8 mouse cellular contexts compared by ENCODE assay signal in the genomic region with DNA sequence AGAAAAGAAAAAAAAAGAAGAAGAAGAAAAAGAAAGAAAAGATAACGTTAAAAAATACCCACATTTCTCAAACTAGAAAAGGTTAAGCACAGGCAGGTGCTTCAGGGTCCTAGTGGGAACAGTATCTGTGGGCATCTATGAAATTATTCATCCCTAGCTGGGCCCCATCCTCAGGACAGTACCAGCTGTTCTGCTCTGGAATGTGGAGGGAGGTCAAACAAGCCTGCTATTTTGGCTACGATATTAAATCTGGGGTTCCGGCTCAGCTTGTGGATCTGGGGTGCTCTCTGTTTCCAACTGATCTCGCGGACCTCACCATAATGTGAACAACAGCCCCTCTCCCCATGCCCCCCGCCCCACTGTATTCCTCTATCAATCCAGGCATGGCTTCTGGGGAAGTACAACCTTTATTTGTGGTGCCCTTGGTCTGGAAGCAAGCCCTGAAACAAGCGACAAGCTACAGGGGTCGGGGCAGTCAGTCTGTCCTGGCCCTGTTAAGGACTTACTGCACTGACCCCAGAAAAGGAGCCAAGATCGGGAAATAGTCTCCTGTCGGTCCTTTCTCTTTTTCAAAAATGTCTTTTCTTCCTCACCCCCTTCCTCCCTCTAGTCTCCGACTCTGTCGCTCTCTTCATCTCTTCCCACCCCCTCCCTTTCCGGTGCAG. TPM values are rescaled to one million over a fixed set of nuclear protein-coding genes. Genes with fewer than 3 reads are reported as not detected.
DNase-seq lines count a peak whose midpoint lies in the region; ATAC-seq lines count a peak whose summit lies in the region.
"Had no signal": no experiment of that assay in that cellular context is flagged by ENCODE, and none has a peak within 500 bp of the region (broad histone marks: within the 10 kb centered on the region; RNA-seq: fewer than 3 reads in every experiment).

No protein-coding gene starts in this region.

- peak overlapping the region; percentile 55; the same call in 1 of the 2 replicates for H3K9ac ChIP-seq in forebrain, embryonic 16.5 days (replicated peaks; ENCODE audit: low read depth, low read length)
- H3K9ac ChIP-seq in liver, embryonic 15.5 days: no peak overlapping the region

- peak overlapping the region; percentile 86 for H3K4me2 ChIP-seq in forebrain, embryonic 16.5 days (ENCODE audit: low read length)
- H3K4me2 ChIP-seq in liver, embryonic 15.5 days: peak overlapping the region; percentile 66

- no peak for ATAC-seq in forebrain, embryonic 16.5 days
- ATAC-seq in liver, embryonic 15.5 days (ENCODE audit: insufficient read depth): no peak

- no peaks in the 10 kb centered on the region for H3K9me3 ChIP-seq in forebrain, embryonic 16.5 days (ENCODE audit: control insufficient read depth, low read length)
- no peaks in the 10 kb centered on the region for H3K9me3 ChIP-seq in liver, embryonic 15.5 days (replicated peaks)

- H3K4me3 ChIP-seq in forebrain, embryonic 16.5 days (replicated peaks; ENCODE audit: low read length): peak overlapping the region; percentile 51
- peak overlapping the region; percentile 52 for H3K4me3 ChIP-seq in liver, embryonic 15.5 days (replicated peaks)

- peaks cover 14% of the 10 kb centered on the region for H3K4me1 ChIP-seq in forebrain, embryonic 16.5 days (replicated peaks; ENCODE audit: control insufficient read depth, insufficient read depth, low read length)
- peaks cover 5% of the 10 kb centered on the region for H3K4me1 ChIP-seq in liver, embryonic 15.5 days (replicated peaks)

- H3K27ac ChIP-seq in forebrain, embryonic 16.5 days (ENCODE audit: low read length): no peak overlapping the region
- no peak overlapping the region for H3K27ac ChIP-seq in liver, embryonic 15.5 days (replicated peaks)

- WGBS in forebrain, embryonic 16.5 days: 17% methylated on average over 13 of the region's 13 CpGs
- 22% methylated on average over 13 of the region's 13 CpGs for WGBS in liver, embryonic 15.5 days (ENCODE audit: insufficient replicate concordance)

- no peaks in the 10 kb centered on the region for H3K36me3 ChIP-seq in forebrain, embryonic 16.5 days (ENCODE audit: control insufficient read depth, insufficient read depth)
- H3K36me3 ChIP-seq in liver, embryonic 15.5 days (replicated peaks): no peaks in the 10 kb centered on the region

- DNase-seq in ovary, postnatal 14 days (ENCODE audit: low spot score): peak; percentile 13
- DNase-seq in ovary, adult 18-20 months (ENCODE audit: low spot score): no peak
- peak; percentile 19 for DNase-seq in testis, postnatal 14 days (ENCODE audit: low spot score)
- no peak for DNase-seq in layer of hippocampus, postnatal 10 days (ENCODE audit: low spot score in 2 of 2)
- DNase-seq in urinary bladder, postnatal 4 days (ENCODE audit: low spot score in 2 of 2): no peak

- peaks cover 6% of the 10 kb centered on the region for H3K27me3 ChIP-seq in forebrain, embryonic 16.5 days (replicated peaks; ENCODE audit: control insufficient read depth, insufficient read depth, low read length)
- H3K27me3 ChIP-seq in liver, embryonic 15.5 days: peaks cover 41% of the 10 kb centered on the region

RNA-seq across cellular contexts. Expression of a gene that starts 0.4 kb away (rescaled TPM):
- 0.45 and 0.61 TPM in 2 replicates for polyA plus RNA-seq in forebrain, embryonic 16.5 days (2015; fragmentation: Nextera tagmentation; extraction: Ambion mirVana)
- polyA plus RNA-seq in liver, embryonic 15.5 days (2015; fragmentation: Nextera tagmentation; extraction: Ambion mirVana): 0.26 and 0.30 TPM in 2 replicates
- total RNA-seq in layer of hippocampus, postnatal 10 days (2021): 1 to 10 TPM in 1 of 2 experiments, under 1 TPM in 1; 0.96 to 1.5 TPM

RNA-seq across cellular contexts. Expression of a gene that starts 50.8 kb away (rescaled TPM):
- polyA plus RNA-seq in forebrain, embryonic 16.5 days (2015; fragmentation: Nextera tagmentation; extraction: Ambion mirVana): not detected in 2 replicates
- polyA plus RNA-seq in liver, embryonic 15.5 days (2015; fragmentation: Nextera tagmentation; extraction: Ambion mirVana): 0.13 and 0.22 TPM in 2 replicates
- total RNA-seq in layer of hippocampus, postnatal 10 days (2021): not detected
- total RNA-seq: megakaryocyte progenitor cell, adult 5-6 weeks had no signal

Comparison
In these comparisons a context has a peak if more than half of its experiments do, and no peak if none do; other contexts are left out.
1. DNase-seq: peak in ovary, postnatal 14 days (single experiment) and testis, postnatal 14 days (single experiment); none in ovary, adult 18-20 months (single experiment), layer of hippocampus, postnatal 10 days (0 of 2) and urinary bladder, postnatal 4 days (0 of 2).